ENCODE assay signal across 8 mouse cellular contexts in the genomic region with DNA sequence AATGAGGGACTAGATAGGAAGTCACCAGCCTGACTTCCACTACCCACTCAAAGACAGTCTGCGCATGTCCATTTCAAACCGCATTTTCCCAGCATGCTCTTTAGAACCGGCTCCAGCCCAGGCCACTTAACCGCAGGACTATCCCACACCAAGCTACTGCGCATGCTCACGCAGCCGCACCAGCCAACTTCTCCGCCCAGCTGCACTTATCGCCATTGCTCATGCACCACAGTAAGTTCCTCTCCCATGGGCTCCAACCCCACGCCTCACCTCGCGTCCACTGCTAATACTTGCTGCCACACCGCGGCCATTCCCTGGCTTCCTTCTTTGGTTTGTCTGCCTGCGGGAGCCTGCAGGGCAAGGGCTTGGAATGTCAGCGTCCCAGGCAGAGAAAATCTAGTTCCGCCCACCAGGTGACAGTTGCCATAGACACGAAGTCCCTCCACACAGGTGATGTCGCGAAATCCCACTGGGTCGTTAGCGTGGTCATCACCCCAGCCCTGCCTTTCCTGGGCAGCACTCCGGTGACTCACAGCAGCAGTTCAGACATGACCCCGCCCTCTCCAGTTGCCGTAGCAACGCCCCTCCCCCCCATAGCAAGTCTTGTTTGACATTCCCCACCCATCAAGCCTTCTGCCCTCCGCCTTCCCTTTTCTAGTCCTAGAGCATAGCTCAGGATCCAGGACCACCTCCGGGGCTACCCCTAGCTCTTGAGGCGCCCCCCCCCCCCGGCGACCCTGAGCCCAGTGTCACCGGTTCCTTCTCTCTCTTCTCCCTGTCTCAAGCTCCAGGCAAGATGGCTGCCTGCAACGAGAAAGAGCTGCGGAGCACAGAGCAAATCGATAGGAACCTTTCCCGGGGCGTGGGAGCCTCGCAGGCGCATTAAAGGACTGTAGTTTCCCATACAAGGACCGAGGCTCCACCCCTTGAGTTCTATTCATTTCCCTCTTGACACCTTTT. TPM values are rescaled to one million over a fixed set of nuclear protein-coding genes. Genes with fewer than 3 reads are reported as not detected.
DNase-seq lines count a peak whose midpoint lies in the region; ATAC-seq and TF ChIP-seq lines count a peak whose summit lies in the region.

A gene (minus strand): TSS at position 876 of the 960 bp plus-strand sequence.

- no peaks in the 10 kb centered on the region for H3K9me3 ChIP-seq in ES-E14 (ENCODE audit: control insufficient read depth, insufficient read depth, low read depth, low read length)
- H3K9me3 ChIP-seq in forebrain, embryonic 16.5 days (ENCODE audit: control insufficient read depth, low read length): no peaks in the 10 kb centered on the region; the same call in 1 of the 2 replicates
- no peaks in the 10 kb centered on the region for H3K9me3 ChIP-seq in lung, embryonic 14.5 days (ENCODE audit: low read depth, low read length)

- peak; percentile 66 for DNase-seq in ES-E14 (ENCODE audit: low read depth, low spot score)
- peak; percentile 94 for DNase-seq in cerebellum, adult 11-12 months
- DNase-seq in heart, postnatal 36 days: peak; percentile 84 to 86
- peak; percentile 84 to 91 for DNase-seq in layer of hippocampus, adult 2 months (ENCODE audit: low spot score in 2 of 2)
- DNase-seq in lung, embryonic 14.5 days: peak; percentile 93
- peak; percentile 79 for DNase-seq in thymus, adult 2 months

- H3K4me2 ChIP-seq in forebrain, embryonic 16.5 days (ENCODE audit: low read length): peak within 1 kb of the TSS; percentile 45
- peak within 1 kb of the TSS; percentile 63 for H3K4me2 ChIP-seq in lung, embryonic 14.5 days

- peak within 1 kb of the TSS; percentile 72 for H3K27ac ChIP-seq in ES-E14 (ENCODE audit: insufficient read depth, low read depth, low read length, poor library complexity, severe bottlenecking)
- H3K27ac ChIP-seq in forebrain, embryonic 16.5 days (ENCODE audit: low read length): peak within 1 kb of the TSS; percentile 90
- H3K27ac ChIP-seq in layer of hippocampus, adult 2 months: peak within 1 kb of the TSS; percentile 98
- peak within 1 kb of the TSS; percentile 92 for H3K27ac ChIP-seq in lung, embryonic 14.5 days (ENCODE audit: low read depth)
- peak within 1 kb of the TSS; percentile 91 for H3K27ac ChIP-seq in olfactory bulb, adult 2 months (ENCODE audit: insufficient read depth, low read depth, low read length)
- H3K27ac ChIP-seq in thymus, adult 2 months (ENCODE audit: control insufficient read depth, insufficient read depth, low read length): peak within 1 kb of the TSS; percentile 89

- intact Hi-C loops in heart, postnatal 36 days (cut with DNase I): loop anchor here (5.0 kb wide), 1 partner anchor 35 kb away; no protein-coding TSS in a partner anchor

- H3K36me3 ChIP-seq in ES-E14 (ENCODE audit: control insufficient read depth, insufficient read depth, low read length, poor library complexity, severe bottlenecking): peaks cover 6% of the 10 kb centered on the region; the same call in 1 of the 2 replicates
- H3K36me3 ChIP-seq in forebrain, embryonic 16.5 days (ENCODE audit: control insufficient read depth, insufficient read depth): peaks cover 3% of the 10 kb centered on the region; the same call in 1 of the 2 replicates
- peaks cover 10% of the 10 kb centered on the region; the same call in 1 of the 2 replicates for H3K36me3 ChIP-seq in lung, embryonic 14.5 days (ENCODE audit: insufficient read depth)
- H3K36me3 ChIP-seq in thymus, adult 2 months (ENCODE audit: control insufficient read depth, insufficient read depth, low read length): no peaks in the 10 kb centered on the region

- no peak for TF ChIP-seq CTCF in layer of hippocampus, adult 2 months (conservative IDR thresholded peaks at IDR 0.05)
- peak; percentile 9; the same call in 1 of the 2 replicates for TF ChIP-seq CTCF in lung, embryonic 14.5 days (IDR thresholded peaks at IDR 0.05; ENCODE audit: low read depth)
- TF ChIP-seq CTCF in olfactory bulb, adult 2 months (IDR thresholded peaks at IDR 0.05; ENCODE audit: insufficient read depth, low read depth, low read length): no peak
- TF ChIP-seq CTCF in thymus, adult 2 months (IDR thresholded peaks at IDR 0.05; ENCODE audit: borderline replicate concordance, control insufficient read depth, extremely low read depth, insufficient read depth, low read length, poor library complexity): no peak

- H3K4me1 ChIP-seq in ES-E14 (ENCODE audit: control insufficient read depth in 2 of 2, insufficient read depth in 2 of 2, low read length in 2 of 2, poor library complexity in 1 of 2): no peaks in the 10 kb centered on the region
- peaks cover 5% of the 10 kb centered on the region; the same call in 1 of the 2 replicates for H3K4me1 ChIP-seq in forebrain, embryonic 16.5 days (replicated peaks; ENCODE audit: control insufficient read depth, insufficient read depth, low read length)
- H3K4me1 ChIP-seq in lung, embryonic 14.5 days (ENCODE audit: insufficient read depth): no peaks in the 10 kb centered on the region
- peaks cover 5% of the 10 kb centered on the region; the same call in 1 of the 2 replicates for H3K4me1 ChIP-seq in olfactory bulb, adult 2 months (ENCODE audit: control insufficient read depth, insufficient read depth, low read length)
- H3K4me1 ChIP-seq in thymus, adult 2 months (replicated peaks; ENCODE audit: control insufficient read depth, insufficient read depth, low read length): peaks cover 5% of the 10 kb centered on the region

- in situ Hi-C loops in ES-E14 (cut with MboI; ENCODE audit: low sequenced_read_pairs in 2 of 2, unreplicated experiment in 2 of 2): no loop called here

- no peaks in the 10 kb centered on the region for H3K27me3 ChIP-seq in forebrain, embryonic 16.5 days (replicated peaks; ENCODE audit: control insufficient read depth, insufficient read depth, low read length)
- H3K27me3 ChIP-seq in lung, embryonic 14.5 days (ENCODE audit: insufficient read depth, low read length): no peaks in the 10 kb centered on the region
- H3K27me3 ChIP-seq in thymus, adult 2 months (ENCODE audit: control insufficient read depth, insufficient read depth, low read length): no peaks in the 10 kb centered on the region

- peak within 1 kb of the TSS; percentile 71 for H3K9ac ChIP-seq in ES-E14 (ENCODE audit: insufficient read depth, low read depth, low read length, poor library complexity, severe bottlenecking)
- H3K9ac ChIP-seq in forebrain, embryonic 16.5 days (replicated peaks; ENCODE audit: low read depth, low read length): peak within 1 kb of the TSS; percentile 57
- H3K9ac ChIP-seq in lung, embryonic 14.5 days: peak within 1 kb of the TSS; percentile 43

- peak; percentile 85 for ATAC-seq in forebrain, embryonic 16.5 days
- peak; percentile 87 for ATAC-seq in lung, embryonic 14.5 days (ENCODE audit: insufficient read depth)

- peak; percentile 54 for TF ChIP-seq POLR2A in olfactory bulb, adult 2 months (IDR thresholded peaks at IDR 0.05; ENCODE audit: insufficient read depth, low read depth, low read length)
- TF ChIP-seq POLR2A in thymus, adult 2 months (IDR thresholded peaks at IDR 0.05; ENCODE audit: control insufficient read depth, extremely low read depth, insufficient read depth, low read length, poor library complexity): peak; percentile 45; the same call in 1 of the 2 replicates

- WGBS in forebrain, embryonic 16.5 days: 18% methylated on average over 35 of the region's 40 CpGs
- 10% methylated on average over 39 of the region's 40 CpGs for WGBS in lung, embryonic 14.5 days
- 16% methylated on average over 39 of the region's 40 CpGs for WGBS in olfactory bulb, adult 2 months
- 1% methylated on average over 38 of the region's 40 CpGs for WGBS in thymus, adult 2 months

- peak within 1 kb of the TSS; percentile 86 to 92 for H3K4me3 ChIP-seq in ES-E14 (ENCODE audit: insufficient read depth in 1 of 2, low read depth in 1 of 2, low read length in 2 of 2, poor library complexity in 1 of 2, severe bottlenecking in 1 of 2)
- peak within 1 kb of the TSS; percentile 53 for H3K4me3 ChIP-seq in forebrain, embryonic 16.5 days (replicated peaks; ENCODE audit: low read length)
- H3K4me3 ChIP-seq in layer of hippocampus, adult 2 months: peak within 1 kb of the TSS; percentile 61
- H3K4me3 ChIP-seq in lung, embryonic 14.5 days (ENCODE audit: low read depth, low read length): peak within 1 kb of the TSS; percentile 55
- peak within 1 kb of the TSS; percentile 52 for H3K4me3 ChIP-seq in olfactory bulb, adult 2 months (ENCODE audit: insufficient read depth, low read depth, low read length)
- H3K4me3 ChIP-seq in thymus, adult 2 months (ENCODE audit: control insufficient read depth, insufficient read depth, low read length): peak within 1 kb of the TSS; percentile 97

TF ChIP-seq in ES-E14, 5 proteins besides CTCF, POLR2A, EP300 and RAD21:
- TF ChIP-seq MAFK (IDR thresholded peaks at IDR 0.05; ENCODE audit: insufficient read depth, low read depth, low read length): no peak
- no peak for TF ChIP-seq HCFC1 (IDR thresholded peaks at IDR 0.05; ENCODE audit: borderline replicate concordance, insufficient read depth, low read length)
- TF ChIP-seq ZNF384 (IDR thresholded peaks at IDR 0.05; ENCODE audit: low read depth, low read length): no peak
- TF ChIP-seq CHD2 (IDR thresholded peaks at IDR 0.05; ENCODE audit: low read depth, low read length): no peak
- TF ChIP-seq ZC3H11A (IDR thresholded peaks at IDR 0.05; ENCODE audit: borderline replicate concordance, low read depth, low read length): no peak

RNA-seq across cellular contexts. Expression of the gene that starts here (rescaled TPM):
- 17.1 and 25.7 TPM in 2 replicates for total RNA-seq in ES-E14 (2012; rRNA removed)
- polyA plus RNA-seq in forebrain, embryonic 16.5 days (2015; fragmentation: Nextera tagmentation; extraction: Ambion mirVana): 58.0 and 68.5 TPM in 2 replicates
- total RNA-seq in heart, postnatal 36 days (2021): 10 to 100 TPM; 39.4 to 44.4 TPM
- total RNA-seq in layer of hippocampus, adult 2 months (2021): 100 to 1,000 TPM; 208 to 235 TPM
- polyA plus RNA-seq in lung, embryonic 14.5 days (2014; fragmentation: Nextera tagmentation; extraction: Ambion mirVana): 20.8 and 21.8 TPM in 2 replicates
- polyA plus RNA-seq in olfactory bulb, adult 2 months (2012; ENCODE audit: insufficient read depth, insufficient read length, low replicate concordance, missing spikeins): 69.5 TPM in 1 of 2 replicates, not detected in the other
- 128 and 141 TPM in 2 replicates for polyA plus RNA-seq in thymus, adult 2 months (2012; rRNA removed)

Comparison
In these comparisons a context has a peak if more than half of its experiments do, and no peak if none do; other contexts are left out.
1. Peak in every context shown above with its lines: DNase-seq, ATAC-seq, H3K4me3 ChIP-seq and H3K27ac ChIP-seq.